22 mouse cellular contexts compared by ENCODE assay signal in the genomic region with DNA sequence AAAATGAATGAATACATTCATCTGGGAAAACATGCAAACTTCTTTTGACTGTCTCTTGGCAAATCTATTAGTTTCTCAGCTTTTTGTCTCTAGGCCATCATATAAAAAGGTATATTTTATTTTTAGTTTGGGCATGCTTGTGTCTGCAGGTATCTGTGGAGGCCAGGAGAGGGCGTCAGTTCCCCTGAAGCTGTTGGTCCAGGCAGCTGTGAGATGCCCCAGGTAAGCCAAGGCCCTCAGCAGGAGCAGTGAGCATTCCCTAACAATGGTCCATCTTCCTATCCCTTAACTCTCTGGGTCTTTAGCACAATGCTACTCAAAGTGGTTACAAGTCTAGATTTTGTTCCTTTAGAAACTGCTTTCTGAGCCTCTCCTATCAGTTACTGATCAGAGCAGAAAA.
DNase-seq lines count a peak whose midpoint lies in the region; TF ChIP-seq lines count a peak whose summit lies in the region.
"Had no signal": no experiment of that assay in that cellular context is flagged by ENCODE, and none has a peak within 500 bp of the region (broad histone marks: within the 10 kb centered on the region; RNA-seq: fewer than 3 reads in every experiment).

No protein-coding gene starts in this region.

- no peaks in the 10 kb centered on the region for H3K27me3 ChIP-seq in limb, embryonic 10.5 days (ENCODE audit: low read depth, poor library complexity, severe bottlenecking)
- H3K27me3 ChIP-seq: embryonic facial prominence, embryonic 15.5 days; heart, embryonic 13.5 days; hindbrain, embryonic 13.5 days had no signal

- no peak overlapping the region for H3K27ac ChIP-seq in layer of hippocampus, adult 2 months
- peak overlapping the region; percentile 30; the same call in 1 of the 2 replicates for H3K27ac ChIP-seq in limb, embryonic 10.5 days
- H3K27ac ChIP-seq: embryonic facial prominence, embryonic 15.5 days; forebrain, embryonic 10.5 days; gastrocnemius, adult 2 months; heart, embryonic 13.5 days; hindbrain, embryonic 13.5 days had no signal

- H3K36me3 ChIP-seq in limb, embryonic 10.5 days, result no peaks in the 10 kb centered on the region
- H3K36me3 ChIP-seq: embryonic facial prominence, embryonic 15.5 days; forebrain, embryonic 10.5 days; G1E; heart, embryonic 13.5 days; hindbrain, embryonic 13.5 days had no signal

- WGBS in limb, embryonic 10.5 days, result 78% methylated on average over 1 of the region's 1 CpGs

- intact Hi-C loops in heart, postnatal 36 days (cut with DNase I), result no loop called here
- intact Hi-C loops in left cerebral cortex, postnatal 14 days (cut with DNase I), result no loop called here

- H3K4me3 ChIP-seq in layer of hippocampus, adult 2 months, result no peak overlapping the region
- no peak overlapping the region for H3K4me3 ChIP-seq in limb, embryonic 10.5 days
- H3K4me3 ChIP-seq: embryonic facial prominence, embryonic 15.5 days; erythroblast, embryonic 14.5 days; forebrain, embryonic 10.5 days; gastrocnemius, adult 2 months; heart, embryonic 13.5 days; hindbrain, embryonic 13.5 days had no signal

- TF ChIP-seq CTCF in layer of hippocampus, adult 2 months (conservative IDR thresholded peaks at IDR 0.05), result peak; percentile 22

- DNase-seq in heart, adult 11 months, result peak; percentile 41
- no peak for DNase-seq in heart, postnatal 36 days
- no peak for DNase-seq in layer of hippocampus, adult 2 months (ENCODE audit: low spot score in 2 of 2)
- DNase-seq in layer of hippocampus, adult 11-12 months (ENCODE audit: low spot score), result no peak
- DNase-seq in ES-CJ7 (ENCODE audit: low read depth, low spot score), result peak; percentile 52
- no peak for DNase-seq in limb, embryonic 10.5 days (ENCODE audit: low spot score)
- no peak for DNase-seq in natural killer cell, adult 2 months (ENCODE audit: low spot score in 2 of 2)
- no peak for DNase-seq in left cerebral cortex, postnatal 14 days (ENCODE audit: low spot score in 2 of 2)
- DNase-seq: adrenal gland, postnatal 25 days; B cell, adult 2 months; cerebellum, adult 8-10 months; cerebellum, postnatal 14 days; embryo, embryonic 11 days; gastrocnemius, adult 2 months; gastrocnemius, postnatal 25 days; heart, postnatal 4 days had no signal

- H3K4me1 ChIP-seq in limb, embryonic 10.5 days, result peaks cover 5% of the 10 kb centered on the region
- H3K4me1 ChIP-seq: embryonic facial prominence, embryonic 15.5 days; heart, embryonic 13.5 days had no signal

- H3K9me3 ChIP-seq in limb, embryonic 10.5 days (replicated peaks), result no peaks in the 10 kb centered on the region
- H3K9me3 ChIP-seq: embryonic facial prominence, embryonic 15.5 days; forebrain, embryonic 10.5 days; heart, embryonic 13.5 days; hindbrain, embryonic 13.5 days had no signal

Comparison
In these comparisons a context has a peak if more than half of its experiments do, and no peak if none do; other contexts are left out.
1. DNase-seq: peak in heart, adult 11 months (single experiment) and ES-CJ7 (single experiment); none in heart, postnatal 36 days (0 of 2), layer of hippocampus, adult 2 months (0 of 2), layer of hippocampus, adult 11-12 months (single experiment), limb, embryonic 10.5 days (single experiment), natural killer cell, adult 2 months (0 of 2) and left cerebral cortex, postnatal 14 days (0 of 2).